Mouse (Mus musculus) ES-CJ7 (cell line): Measurements from ENCODE around the gene Armc12.

Experiments used
- DNase-seq: peaks from one replicate; pipeline ENCODE4 v3.0.0; 2011; ENCODE audit warnings: low read depth, low spot score

The Armc12 gene

GRCm38 (mm10) chr17:28513337-28513736 is 17.3 kb upstream of the Armc12 start:
- no peak for DNase-seq

- no peak for DNase-seq
These were observed 16.8 kb upstream of the Armc12 start for GRCm38 (mm10) chr17:28513844-28514243.

- no peak for DNase-seq
These were observed 16.1 kb upstream of the Armc12 start for GRCm38 (mm10) chr17:28514555-28514954.

GRCm38 (mm10) chr17:28515431-28516341 is 14.9 kb upstream of the Armc12 start:
- no peak for DNase-seq

- no peak for DNase-seq
These were observed 13.7 kb upstream of the Armc12 start for GRCm38 (mm10) chr17:28516881-28517280.

- peak; percentile 81 for DNase-seq
These were observed 13.1 kb upstream of the Armc12 start, which contains the start of gene Fkbp5 for GRCm38 (mm10) chr17:28517441-28517955. TSS of gene Fkbp5 (minus strand) at chr17:28517527.

GRCm38 (mm10) chr17:28517956-28518614 is 12.5 kb upstream of the Armc12 start:
- DNase-seq, result peak; percentile 49

GRCm38 (mm10) chr17:28518615-28519071 is 12.0 kb upstream of the Armc12 start:
- DNase-seq, result no peak

GRCm38 (mm10) chr17:28519827-28520226 is 10.8 kb upstream of the Armc12 start:
- no peak for DNase-seq

GRCm38 (mm10) chr17:28520561-28520960 is 10.0 kb upstream of the Armc12 start:
- no peak for DNase-seq

GRCm38 (mm10) chr17:28521071-28521726 is 9.4 kb upstream of the Armc12 start:
- no peak for DNase-seq

- no peak for DNase-seq
These were observed 8.7 kb upstream of the Armc12 start for GRCm38 (mm10) chr17:28521920-28522319.

GRCm38 (mm10) chr17:28522623-28523354 is 7.8 kb upstream of the Armc12 start:
- DNase-seq, result peak; percentile 94

GRCm38 (mm10) chr17:28523355-28524008 is 7.1 kb upstream of the Armc12 start:
- DNase-seq, result peak; percentile 64

- no peak for DNase-seq
These were observed 6.5 kb upstream of the Armc12 start for GRCm38 (mm10) chr17:28524009-28524695.

- DNase-seq, result no peak
These were observed 5.7 kb upstream of the Armc12 start for GRCm38 (mm10) chr17:28524831-28525430.

GRCm38 (mm10) chr17:28527184-28528042 is 3.2 kb upstream of the Armc12 start:
- DNase-seq, result no peak

GRCm38 (mm10) chr17:28528043-28528351 is 2.6 kb upstream of the Armc12 start:
- peak; percentile 61 for DNase-seq

GRCm38 (mm10) chr17:28529116-28529515 is 1.5 kb upstream of the Armc12 start:
- DNase-seq, result no peak
